Mouse (Mus musculus) heart, embryonic 15.5 days (tissue): ENCODE results near the gene Wdr86. TPM values are rescaled to one million over a fixed set of nuclear protein-coding genes. Genes with fewer than 3 reads are reported as not detected.
"Not testable (repeated sequence)": the region's sequence is repeated elsewhere in the genome, so short reads cannot be mapped to it uniquely, and the experiment has no call there.

Source experiments
- ATAC-seq: fragments of 200-750 bp; cut with Nextera tagmentation; replicated peaks from 2 replicates; pipeline ENCODE4 v1.8.0; 2017; ENCODE audit warnings: low read depth, moderate TSS enrichment; ENCODE audit not compliant: insufficient number of reproducible peaks, insufficient read depth, low FRiP score
- H3K27ac ChIP-seq: fragments of 300-500 bp; sonication (generic); 2 replicates; pipeline ENCODE4 v1.5.1; 2015; ENCODE audit warnings: mild to moderate bottlenecking, inconsistent platforms
- H3K27me3 ChIP-seq: fragments of 300-500 bp; sonication (generic); 2 replicates; pipeline ENCODE4 v1.6.1; 2015; ENCODE audit warnings: inconsistent platforms
- H3K36me3 ChIP-seq: fragments of 300-500 bp; sonication (generic); 2 replicates; pipeline ENCODE4 v1.6.1; 2015; ENCODE audit warnings: mild to moderate bottlenecking, inconsistent platforms
- H3K4me1 ChIP-seq: fragments of 300-500 bp; sonication (generic); replicated peaks from 2 replicates; pipeline ENCODE4 v1.6.1; 2015; ENCODE audit warnings: inconsistent platforms
- H3K4me2 ChIP-seq: fragments of 300-500 bp; sonication (generic); 2 replicates; pipeline ENCODE4 v1.6.1; 2015; ENCODE audit warnings: inconsistent platforms, mild to moderate bottlenecking, moderate library complexity
- H3K4me3 ChIP-seq: fragments of 300-500 bp; sonication (generic); 2 replicates; pipeline ENCODE4 v1.5.1; 2015; ENCODE audit warnings: mild to moderate bottlenecking, inconsistent platforms
- H3K9ac ChIP-seq: fragments of 300-500 bp; sonication (generic); 2 replicates; pipeline ENCODE4 v1.6.1; 2015; ENCODE audit warnings: mild to moderate bottlenecking, inconsistent platforms
- H3K9me3 ChIP-seq: fragments of 300-500 bp; sonication (generic); replicated peaks from 2 replicates; pipeline ENCODE4 v1.6.1; 2016; ENCODE audit warnings: inconsistent platforms
- WGBS: fragments of 180-500 bp; shearing (Covaris S2); methylation state at CpG from one replicate; pipeline ENCODE4 v1.1.7; 2015; ENCODE audit warnings: mixed read lengths; 5-methylcytosine and 5-hydroxymethylcytosine counted together
- polyA plus RNA-seq: library from polyadenylated mRNA; unstranded; fragments of >200 nt; fragmentation: Nextera tagmentation; extraction: Ambion mirVana; gene quantifications from 2 replicates; pipeline ENCODE4 v1.2.1, GENCODE M21; 2015

The Wdr86 gene
- polyA plus RNA-seq, 1 experiment from 2014 or later: 4.6 TPM

DNA sequence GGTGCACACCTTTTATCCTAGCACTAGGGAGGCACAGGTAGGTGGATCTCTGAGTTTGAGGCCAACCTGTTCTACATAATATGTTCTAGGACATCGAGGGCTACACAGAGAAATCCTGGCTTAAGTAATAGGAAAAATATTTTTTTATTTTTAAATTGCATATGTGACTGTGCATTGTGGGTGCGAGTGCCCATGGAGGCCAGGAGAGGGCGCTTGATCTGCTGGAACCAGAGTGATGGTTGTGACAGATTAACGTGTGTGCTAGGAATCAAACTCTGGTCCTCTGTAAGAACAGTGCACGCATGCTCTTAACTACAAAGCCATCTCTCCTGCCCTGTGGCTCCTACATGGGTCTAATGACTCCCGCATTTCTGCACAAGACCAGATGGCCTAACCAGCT is 18.9 kb downstream of the Wdr86 start:
- peaks cover 39% of the 10 kb centered on the region for H3K36me3 ChIP-seq

DNA sequence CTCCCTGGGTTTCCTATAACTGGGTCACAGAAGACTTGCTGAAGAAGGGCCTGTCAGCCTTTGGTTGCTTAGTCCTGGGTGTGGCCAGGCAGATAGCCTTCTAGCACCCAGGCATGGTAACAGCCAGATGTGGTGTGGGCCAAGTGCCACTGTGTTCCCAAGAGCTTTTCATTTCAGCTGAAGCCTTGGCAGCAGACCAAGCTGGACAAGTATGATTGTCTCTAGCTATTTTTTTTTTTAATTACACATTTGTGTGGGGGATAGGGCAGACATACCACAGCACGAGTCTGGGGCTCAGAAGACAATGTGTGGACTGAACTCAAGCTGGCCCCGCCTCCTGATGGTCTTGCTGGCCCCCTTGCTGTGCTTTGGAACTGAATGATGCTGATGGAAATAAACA is 20.6 kb downstream of the Wdr86 start:
- Histone ChIP-seq H3K27me3 (no peaks in the 10 kb centered on the region), H3K4me3 (no peak overlapping the region), H3K36me3 (peaks cover 55% of the 10 kb centered on the region), H3K27ac (no peak overlapping the region), H3K9ac (no peak overlapping the region), H3K4me1 (peaks cover 11% of the 10 kb centered on the region), H3K9me3 (no peaks in the 10 kb centered on the region), H3K4me2 (no peak overlapping the region)
- ATAC-seq: peak; percentile 24; the same call in 1 of the 2 replicates
- 52% methylated on average over 2 of the region's 2 CpGs for WGBS

More for the DNA sequence above, 18.9 kb downstream of the Wdr86 start:
- H3K9ac ChIP-seq: no peak overlapping the region
- H3K4me1 ChIP-seq: peaks cover 11% of the 10 kb centered on the region
- H3K27me3 ChIP-seq: no peaks in the 10 kb centered on the region
- H3K9me3 ChIP-seq: no peaks in the 10 kb centered on the region
- ATAC-seq: no peak
- no peak overlapping the region for H3K4me2 ChIP-seq
- H3K27ac ChIP-seq: no peak overlapping the region
- no peak overlapping the region for H3K4me3 ChIP-seq
- WGBS: 93% methylated on average over 6 of the region's 6 CpGs

DNA sequence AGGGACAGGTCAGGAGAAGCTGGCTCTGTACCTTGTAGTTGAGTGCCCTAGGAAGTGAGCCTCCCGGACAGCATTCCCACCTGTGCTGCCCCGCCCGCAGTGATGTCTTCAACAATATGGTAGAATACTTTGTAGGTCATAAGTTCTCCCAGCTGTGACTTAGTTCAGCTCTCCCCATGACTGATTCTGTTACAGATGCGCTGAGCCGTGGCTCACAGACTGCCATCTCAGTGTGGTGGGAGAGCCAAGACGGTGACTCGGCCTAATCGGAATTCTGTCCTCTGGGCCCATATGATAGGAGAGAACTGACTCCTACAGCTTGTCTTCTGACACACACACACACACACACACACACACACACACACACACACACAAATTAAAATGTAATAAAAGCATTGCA is 25.9 kb downstream of the Wdr86 start:
- 0 out of 2 replicates have a peak, but pooled peaks cover 3% of the 10 kb centered on the region for H3K4me1 ChIP-seq
- WGBS: 83% methylated on average over 8 of the region's 8 CpGs
- no peak for ATAC-seq
- H3K36me3 ChIP-seq: peaks cover 83% of the 10 kb centered on the region
- no peak overlapping the region for H3K9ac ChIP-seq
- H3K4me3 ChIP-seq: no peak overlapping the region
- no peak overlapping the region for H3K27ac ChIP-seq
- no peak overlapping the region for H3K4me2 ChIP-seq
- no peaks in the 10 kb centered on the region for H3K27me3 ChIP-seq
- no peaks in the 10 kb centered on the region for H3K9me3 ChIP-seq

DNA sequence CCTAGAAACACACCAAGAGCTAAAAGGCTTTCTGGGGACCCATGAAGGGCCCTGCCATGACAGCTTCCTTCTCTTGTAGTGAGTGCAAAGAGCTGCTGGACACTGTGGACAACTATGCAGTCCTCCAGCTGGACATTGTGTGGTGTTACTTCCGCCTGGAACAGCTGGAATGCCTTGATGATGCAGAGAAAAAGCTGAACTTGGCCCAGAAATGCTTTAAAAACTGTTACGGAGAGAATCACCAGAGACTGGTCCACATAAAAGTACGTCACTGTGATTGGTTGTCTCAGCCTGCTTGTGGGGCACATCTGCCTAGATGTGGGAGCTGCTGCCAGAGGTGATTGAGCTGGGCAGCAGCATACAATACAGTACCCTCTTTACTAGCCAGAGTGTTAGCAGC is 29.3 kb downstream of the Wdr86 start:
- H3K9ac ChIP-seq: no peak overlapping the region
- H3K27ac ChIP-seq: no peak overlapping the region
- no peaks in the 10 kb centered on the region for H3K4me1 ChIP-seq
- no peak overlapping the region for H3K4me2 ChIP-seq
- 91% methylated on average over 3 of the region's 3 CpGs for WGBS
- H3K36me3 ChIP-seq: peaks cover 85% of the 10 kb centered on the region
- no peak overlapping the region for H3K4me3 ChIP-seq
- H3K9me3 ChIP-seq: no peaks in the 10 kb centered on the region
- no peaks in the 10 kb centered on the region for H3K27me3 ChIP-seq
- ATAC-seq: no peak

DNA sequence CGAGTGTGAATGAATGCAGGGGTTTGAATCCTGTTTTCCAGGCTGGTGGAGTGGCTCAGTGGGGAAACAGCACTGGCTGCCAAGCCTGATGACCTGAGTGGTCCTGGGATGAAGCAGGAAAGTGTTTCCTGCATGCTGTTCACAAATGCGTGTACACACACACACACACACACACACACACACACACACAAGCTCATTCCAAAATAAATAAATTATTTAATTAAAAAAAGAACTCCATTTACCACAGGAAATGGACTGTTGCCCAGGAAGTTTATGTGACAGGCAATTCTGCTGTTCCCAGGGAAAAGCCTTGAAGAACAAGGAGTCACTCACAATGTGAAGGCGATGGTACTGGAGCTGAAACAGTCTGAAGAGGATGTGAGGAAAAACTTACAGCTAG is 33.8 kb downstream of the Wdr86 start:
- no peak for ATAC-seq
- Histone ChIP-seq H3K4me2 (no peak overlapping the region), H3K36me3 (peaks cover 91% of the 10 kb centered on the region), H3K27ac (peak overlapping the region; percentile 11), H3K9me3 (no peaks in the 10 kb centered on the region), H3K4me1 (no peaks in the 10 kb centered on the region), H3K27me3 (no peaks in the 10 kb centered on the region), H3K9ac (no peak overlapping the region), H3K4me3 (no peak overlapping the region)
- WGBS: 66% methylated on average over 3 of the region's 3 CpGs

DNA sequence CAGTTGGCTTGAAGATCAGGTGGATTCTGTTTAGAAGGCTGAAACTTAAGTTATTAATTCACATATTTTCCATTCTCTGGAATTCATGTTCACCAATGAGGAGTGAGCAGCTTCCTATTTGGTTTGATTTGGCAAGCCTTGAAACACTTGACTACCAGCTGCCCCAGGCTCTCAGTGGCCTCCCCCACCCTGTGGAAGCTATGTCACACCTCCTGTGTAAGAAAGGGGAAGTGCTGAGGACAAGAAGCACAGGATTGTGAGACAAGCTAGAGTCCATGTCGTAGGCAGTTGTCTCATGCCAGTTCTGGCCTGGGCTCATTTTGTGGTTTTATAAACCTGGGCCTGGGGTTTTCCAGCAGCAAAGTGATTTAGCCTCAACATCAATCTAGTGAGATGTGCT is 42.8 kb downstream of the Wdr86 start:
- Histone ChIP-seq H3K36me3 (peaks cover 34% of the 10 kb centered on the region), H3K9ac (no peak overlapping the region), H3K27ac (no peak overlapping the region), H3K9me3 (no peaks in the 10 kb centered on the region), H3K4me2 (no peak overlapping the region), H3K4me1 (peaks cover 18% of the 10 kb centered on the region), H3K27me3 (no peaks in the 10 kb centered on the region), H3K4me3 (no peak overlapping the region)
- 58% methylated on average over 1 of the region's 1 CpGs for WGBS
- ATAC-seq: no peak

DNA sequence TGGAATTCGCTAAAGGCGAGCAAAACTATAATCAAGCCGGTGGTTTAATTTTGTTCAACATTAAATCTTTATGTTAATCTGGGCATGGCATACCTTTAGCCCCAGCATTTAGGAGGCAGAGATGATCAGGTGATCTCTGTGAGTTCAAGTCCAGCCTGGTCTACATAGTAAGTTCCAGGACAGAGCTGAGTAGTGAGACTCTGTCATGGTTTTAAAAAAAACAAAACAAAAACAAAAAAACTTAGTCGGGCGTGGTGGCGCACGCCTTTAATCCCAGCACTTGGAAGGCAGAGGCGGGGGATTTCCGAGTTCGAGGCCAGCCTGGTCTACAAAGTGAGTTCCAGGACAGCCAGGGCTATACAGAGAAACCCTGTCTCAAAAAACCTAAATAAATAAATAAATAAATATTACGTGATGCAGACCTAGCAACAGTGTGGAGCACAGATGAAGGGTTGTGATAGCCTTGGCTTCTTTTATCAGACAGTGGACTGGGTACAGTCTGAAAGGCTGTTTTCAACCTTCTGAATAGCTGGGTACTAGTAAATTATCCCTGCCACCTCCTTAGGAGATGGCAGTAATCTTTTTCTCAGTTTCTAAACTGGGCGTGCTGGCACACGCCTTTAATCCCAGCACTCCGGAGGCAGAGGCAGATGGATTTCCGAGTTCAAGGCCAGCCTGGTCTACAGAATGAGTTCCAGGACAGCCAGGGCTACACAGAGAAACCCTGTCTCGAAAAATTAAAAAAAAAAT is 43.7 kb downstream of the Wdr86 start:
- H3K27me3 ChIP-seq, ATAC-seq, H3K9me3 ChIP-seq: not testable (repeated sequence)
- peaks cover 18% of the 10 kb centered on the region for H3K4me1 ChIP-seq
- H3K27ac ChIP-seq: peak overlapping the region; percentile 88; the same call in 1 of the 2 replicates
- peak overlapping the region; percentile 61 for H3K4me2 ChIP-seq
- H3K36me3 ChIP-seq: peaks cover 27% of the 10 kb centered on the region
- peak overlapping the region; percentile 79 for H3K9ac ChIP-seq
- WGBS: 71% methylated on average over 16 of the region's 16 CpGs
- H3K4me3 ChIP-seq: peak overlapping the region; percentile 89

DNA sequence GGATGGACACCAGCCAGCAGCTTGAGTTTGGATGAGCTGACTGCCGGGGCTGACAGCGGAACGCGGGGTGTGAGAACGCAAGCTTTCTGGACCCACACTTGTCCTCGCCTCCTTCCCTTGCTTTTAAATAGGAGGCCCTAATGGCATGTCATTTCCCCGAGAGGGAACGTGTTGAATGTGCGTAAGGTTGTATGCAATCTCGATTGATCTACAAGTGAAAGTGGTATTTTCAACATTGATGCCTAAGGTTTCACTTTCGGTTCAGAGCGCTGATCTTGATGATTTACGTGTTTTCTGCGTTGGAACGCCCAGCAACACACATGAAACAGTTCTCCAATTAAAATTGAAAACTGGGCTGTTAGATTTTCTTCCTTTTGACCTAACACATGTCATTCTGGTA is 44.4 kb downstream of the Wdr86 start:
- ATAC-seq: no peak
- Histone ChIP-seq H3K27me3 (no peaks in the 10 kb centered on the region), H3K4me3 (peak overlapping the region; percentile 89), H3K4me1 (peaks cover 18% of the 10 kb centered on the region), H3K4me2 (peak overlapping the region; percentile 61), H3K27ac (peak overlapping the region; percentile 88), H3K9ac (peak overlapping the region; percentile 79), H3K36me3 (peaks cover 21% of the 10 kb centered on the region), H3K9me3 (no peaks in the 10 kb centered on the region)
- WGBS: under 1% methylated on average over 15 of the region's 15 CpGs

DNA sequence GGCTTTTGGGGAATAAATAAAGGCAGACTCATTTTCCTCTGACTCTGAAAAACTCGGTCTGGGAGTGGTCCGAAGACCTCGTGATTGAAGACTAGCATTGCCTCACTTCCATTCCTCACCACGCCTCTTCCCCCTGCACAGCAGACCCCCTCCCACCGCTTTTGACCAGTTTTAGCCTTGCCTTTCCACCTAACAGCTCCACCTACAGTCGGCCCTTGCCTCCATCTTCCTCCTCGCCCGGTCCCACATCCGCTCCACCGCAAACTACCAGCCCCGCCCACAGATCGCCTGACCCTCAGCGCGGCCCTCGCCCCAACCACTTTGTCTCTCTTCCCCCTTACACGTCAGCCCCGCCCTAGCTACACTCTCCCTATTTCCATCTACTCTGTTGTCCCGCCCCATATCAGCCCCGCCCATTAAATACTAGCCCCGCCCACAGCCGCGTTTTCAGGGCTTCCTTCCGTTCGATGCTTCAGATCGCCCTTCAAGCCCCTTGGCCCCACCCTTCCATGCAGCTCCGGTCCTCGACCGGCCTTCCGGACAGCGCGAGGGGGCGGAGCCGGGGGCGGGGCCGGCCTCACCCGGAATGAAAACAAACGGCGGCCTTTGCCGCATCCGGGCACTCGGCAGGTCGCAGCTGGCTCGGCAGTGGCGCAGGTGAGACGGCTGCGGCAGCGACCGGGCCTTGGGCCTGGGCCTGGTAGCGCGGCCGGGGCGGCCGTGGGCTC is 45.0 kb downstream of the Wdr86 start, which contains the start of gene Nub1:
Gene Nub1 (plus strand): TSS at position 167 of the 728 bp plus-strand sequence.
- no peaks in the 10 kb centered on the region for H3K9me3 ChIP-seq
- peaks cover 18% of the 10 kb centered on the region for H3K4me1 ChIP-seq
- ATAC-seq: peak; percentile 98
- H3K4me3 ChIP-seq: peak within 1 kb of the TSS; percentile 89
- under 1% methylated on average over 53 of the region's 53 CpGs for WGBS
- peaks cover 15% of the 10 kb centered on the region for H3K36me3 ChIP-seq
- H3K4me2 ChIP-seq: peak within 1 kb of the TSS; percentile 69
- no peaks in the 10 kb centered on the region for H3K27me3 ChIP-seq
- peak within 1 kb of the TSS; percentile 79 for H3K9ac ChIP-seq
- peak within 1 kb of the TSS; percentile 96 for H3K27ac ChIP-seq

DNA sequence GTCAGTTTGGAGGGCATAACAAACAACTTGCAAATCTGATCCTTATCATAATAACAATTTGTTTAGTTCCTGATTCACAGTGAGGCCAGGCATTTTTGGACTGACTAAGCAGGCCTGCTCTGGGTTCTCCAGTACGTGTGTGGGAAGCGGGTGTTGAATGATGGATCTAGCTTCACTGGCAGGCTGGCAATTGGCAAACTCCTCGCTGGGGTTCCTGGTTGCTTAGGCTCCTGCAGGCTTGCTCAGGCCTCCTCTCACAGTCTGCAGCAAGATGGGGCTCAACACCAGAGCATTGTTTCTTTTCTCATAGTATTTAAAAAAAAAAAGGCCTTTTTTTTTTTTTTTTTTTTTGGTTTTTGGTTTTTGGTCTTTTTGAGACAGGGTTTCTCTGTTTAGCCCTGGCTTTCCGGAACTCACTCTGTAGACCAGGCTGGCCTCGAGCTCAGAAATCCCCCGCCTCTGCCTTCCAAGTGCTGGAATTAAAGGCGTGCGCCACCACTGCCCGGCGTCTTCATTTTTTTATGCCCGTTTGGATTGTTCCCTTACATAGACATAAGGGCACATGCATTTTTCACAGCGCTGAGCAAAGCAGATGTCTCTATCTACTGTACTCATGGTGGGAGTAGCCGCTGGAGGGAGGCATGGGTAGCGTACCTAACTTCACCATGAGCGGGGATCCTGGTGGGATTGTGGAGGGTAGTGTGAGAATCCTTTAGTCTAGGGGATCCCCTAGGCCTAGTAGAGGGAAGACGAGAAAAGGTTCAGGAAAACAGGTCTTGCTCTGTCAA is 45.8 kb downstream of the Wdr86 start:
- Histone ChIP-seq H3K27ac (peak overlapping the region; percentile 96), H3K4me2 (peak overlapping the region; percentile 69), H3K4me1 (peaks cover 18% of the 10 kb centered on the region), H3K9ac (peak overlapping the region; percentile 46), H3K27me3 (no peaks in the 10 kb centered on the region), H3K4me3 (peak overlapping the region; percentile 89), H3K36me3 (peaks cover 9% of the 10 kb centered on the region; the same call in 1 of the 2 replicates), H3K9me3 (no peaks in the 10 kb centered on the region)
- WGBS: 20% methylated on average over 16 of the region's 16 CpGs
- peak; percentile 13 for ATAC-seq

DNA sequence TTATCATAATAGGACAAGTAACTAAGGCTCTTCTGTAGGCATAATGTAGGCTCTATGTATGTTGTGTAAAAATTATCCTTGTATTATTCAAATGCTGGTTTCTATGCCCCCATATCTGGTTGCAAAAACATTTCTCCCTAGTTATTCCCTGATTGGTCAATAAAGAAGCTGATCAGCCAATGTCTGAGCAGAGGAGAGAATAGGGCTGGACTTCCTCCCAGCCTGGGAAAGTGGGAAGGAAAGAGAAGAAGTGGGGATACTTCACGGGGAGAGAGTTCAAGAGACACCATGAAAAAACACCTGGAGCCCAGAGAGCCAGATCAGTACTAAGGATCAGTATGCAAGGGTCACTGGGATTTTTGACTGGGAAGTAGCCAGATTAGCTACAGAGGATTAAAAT is 49.1 kb downstream of the Wdr86 start:
- Histone ChIP-seq H3K27me3 (no peaks in the 10 kb centered on the region), H3K4me3 (no peak overlapping the region), H3K36me3 (no peaks in the 10 kb centered on the region), H3K9ac (no peak overlapping the region), H3K4me2 (no peak overlapping the region), H3K4me1 (peaks cover 5% of the 10 kb centered on the region), H3K9me3 (no peaks in the 10 kb centered on the region), H3K27ac (no peak overlapping the region)
- no peak for ATAC-seq
- WGBS: 39% methylated on average over 1 of the region's 1 CpGs
